Mouse (Mus musculus): ENCODE results near the gene Ift57. TPM values are rescaled to one million over a fixed set of nuclear protein-coding genes. Genes with fewer than 3 reads are reported as not detected.

Gene Ift57
- polyA plus RNA-seq, 1 experiment from 2014 or later = 30.5 TPM

DNA sequence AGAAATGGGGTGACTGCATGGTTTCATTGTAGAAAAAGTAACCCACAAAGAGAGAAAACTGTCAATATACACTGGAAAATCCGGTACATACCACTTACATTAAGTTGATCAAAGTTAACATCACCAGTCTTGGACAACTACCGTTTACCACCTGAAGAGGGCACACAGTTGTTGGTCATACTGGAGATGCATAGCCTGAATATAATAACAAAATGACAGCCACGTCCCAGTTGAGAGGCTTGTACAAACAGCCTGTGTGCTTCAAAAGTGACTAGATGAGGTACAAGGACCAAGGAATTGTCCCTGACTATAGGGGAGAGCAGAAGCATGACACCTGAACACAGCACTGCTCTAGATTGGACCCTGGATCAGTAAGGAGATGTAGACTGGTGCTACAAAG, 67.3 kb downstream of the Ift57 start:
- ATAC-seq (replicated peaks; ENCODE audit: low FRiP score) = no peak
- DNase-seq (ENCODE audit: low spot score) = no peak
- no peaks in the 10 kb centered on the region for H3K4me1 ChIP-seq (replicated peaks; ENCODE audit: control insufficient read depth, insufficient read depth, low read length)
- no peak overlapping the region for H3K4me3 ChIP-seq (ENCODE audit: low read depth, low read length)
- H3K4me2 ChIP-seq (ENCODE audit: low read depth, low read length, severe bottlenecking) = no peak overlapping the region
- no peak overlapping the region for H3K27ac ChIP-seq (ENCODE audit: low read depth, low read length)
- no peaks in the 10 kb centered on the region for H3K27me3 ChIP-seq (ENCODE audit: control insufficient read depth, insufficient read depth, low read length)
- WGBS = 74% methylated on average over 3 of the region's 3 CpGs
- no peaks in the 10 kb centered on the region for H3K9me3 ChIP-seq (ENCODE audit: control insufficient read depth, low read length)
- H3K9ac ChIP-seq (ENCODE audit: low read length) = no peak overlapping the region
- no peaks in the 10 kb centered on the region for H3K36me3 ChIP-seq (ENCODE audit: control insufficient read depth, insufficient read depth, low read length)

- no peak for ATAC-seq (replicated peaks; ENCODE audit: low FRiP score)
- Histone ChIP-seq H3K9ac (ENCODE audit: low read length) (no peak overlapping the region), H3K4me3 (ENCODE audit: low read depth, low read length) (no peak overlapping the region), H3K4me1 (replicated peaks; ENCODE audit: control insufficient read depth, insufficient read depth, low read length) (no peaks in the 10 kb centered on the region), H3K27me3 (ENCODE audit: control insufficient read depth, insufficient read depth, low read length) (no peaks in the 10 kb centered on the region), H3K9me3 (ENCODE audit: control insufficient read depth, low read length) (no peaks in the 10 kb centered on the region), H3K4me2 (ENCODE audit: low read depth, low read length, severe bottlenecking) (no peak overlapping the region), H3K36me3 (ENCODE audit: control insufficient read depth, insufficient read depth, low read length) (no peaks in the 10 kb centered on the region), H3K27ac (ENCODE audit: low read depth, low read length) (no peak overlapping the region)
- no peak for DNase-seq (ENCODE audit: low spot score)
- 86% methylated on average over 4 of the region's 4 CpGs for WGBS
Observed at GRCm38 (mm10) chr16:49768491-49769031, 69.5 kb downstream of the Ift57 start.

- H3K9ac ChIP-seq (ENCODE audit: low read length) = no peak overlapping the region
- DNase-seq (ENCODE audit: low spot score) = no peak
- H3K27me3 ChIP-seq (ENCODE audit: control insufficient read depth, insufficient read depth, low read length) = no peaks in the 10 kb centered on the region
- H3K9me3 ChIP-seq (ENCODE audit: control insufficient read depth, low read length) = no peaks in the 10 kb centered on the region
- 78% methylated on average over 2 of the region's 2 CpGs for whole genome bisulfite sequencing
- H3K36me3 ChIP-seq (ENCODE audit: control insufficient read depth, insufficient read depth, low read length) = no peaks in the 10 kb centered on the region
- no peaks in the 10 kb centered on the region for H3K4me1 ChIP-seq (replicated peaks; ENCODE audit: control insufficient read depth, insufficient read depth, low read length)
- H3K27ac ChIP-seq (ENCODE audit: low read depth, low read length) = no peak overlapping the region
- ATAC-seq (replicated peaks; ENCODE audit: low FRiP score) = no peak
- no peak overlapping the region for H3K4me3 ChIP-seq (ENCODE audit: low read depth, low read length)
- H3K4me2 ChIP-seq (ENCODE audit: low read depth, low read length, severe bottlenecking) = no peak overlapping the region
Observed at GRCm38 (mm10) chr16:49769831-49770261, 70.8 kb downstream of the Ift57 start.

- DNase-seq (ENCODE audit: low spot score) = no peak
- Histone ChIP-seq H3K9ac (ENCODE audit: low read length) (no peak overlapping the region), H3K27me3 (ENCODE audit: control insufficient read depth, insufficient read depth, low read length) (no peaks in the 10 kb centered on the region), H3K4me1 (replicated peaks; ENCODE audit: control insufficient read depth, insufficient read depth, low read length) (no peaks in the 10 kb centered on the region), H3K4me3 (ENCODE audit: low read depth, low read length) (no peak overlapping the region), H3K4me2 (ENCODE audit: low read depth, low read length, severe bottlenecking) (no peak overlapping the region), H3K36me3 (ENCODE audit: control insufficient read depth, insufficient read depth, low read length) (no peaks in the 10 kb centered on the region), H3K27ac (ENCODE audit: low read depth, low read length) (no peak overlapping the region), H3K9me3 (ENCODE audit: control insufficient read depth, low read length) (no peaks in the 10 kb centered on the region)
- 90% methylated on average over 12 of the region's 12 CpGs for WGBS
- ATAC-seq (replicated peaks; ENCODE audit: low FRiP score) = no peak
Observed at GRCm38 (mm10) chr16:49770320-49771189, 71.5 kb downstream of the Ift57 start.

DNA sequence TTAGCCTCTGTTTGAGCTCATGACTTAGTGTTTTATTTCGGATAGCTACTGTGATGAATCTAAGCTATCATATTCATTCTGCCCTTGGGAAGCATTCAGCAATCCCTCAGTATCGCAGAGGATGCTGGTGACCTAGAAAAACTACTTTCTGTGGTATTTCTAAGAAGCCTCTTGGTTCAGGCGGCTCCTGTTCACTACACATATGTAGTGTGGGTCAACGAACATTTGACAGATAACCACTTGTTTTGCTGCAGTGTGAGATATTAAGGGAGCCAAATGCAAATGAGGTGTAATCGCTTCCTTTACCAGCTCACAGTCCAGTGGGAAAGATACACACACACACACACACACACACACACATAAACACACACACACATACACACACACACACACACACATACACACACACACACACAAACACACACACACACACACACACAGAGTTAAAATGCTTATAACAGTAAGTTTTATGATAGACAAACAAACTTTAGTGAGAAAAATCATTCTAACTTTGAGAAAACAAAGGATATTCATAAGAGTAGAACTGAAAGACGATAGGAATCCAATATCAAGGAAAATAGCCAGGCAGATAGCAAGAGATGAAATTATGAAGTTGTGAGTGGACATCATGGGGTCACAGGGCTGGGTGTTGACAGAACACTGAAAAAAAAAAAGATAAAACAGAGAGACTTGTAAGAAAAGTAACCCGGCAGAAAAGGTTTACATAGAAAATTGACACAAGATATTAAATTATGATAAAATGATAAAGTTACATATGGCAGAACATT, 72.8 kb downstream of the Ift57 start:
- Histone ChIP-seq H3K4me1 (replicated peaks; ENCODE audit: control insufficient read depth, insufficient read depth, low read length) (no peaks in the 10 kb centered on the region), H3K27me3 (ENCODE audit: control insufficient read depth, insufficient read depth, low read length) (no peaks in the 10 kb centered on the region), H3K4me3 (ENCODE audit: low read depth, low read length) (no peak overlapping the region), H3K27ac (ENCODE audit: low read depth, low read length) (no peak overlapping the region), H3K9ac (ENCODE audit: low read length) (no peak overlapping the region), H3K36me3 (ENCODE audit: control insufficient read depth, insufficient read depth, low read length) (no peaks in the 10 kb centered on the region), H3K4me2 (ENCODE audit: low read depth, low read length, severe bottlenecking) (no peak overlapping the region), H3K9me3 (ENCODE audit: control insufficient read depth, low read length) (no peaks in the 10 kb centered on the region)
- DNase-seq (ENCODE audit: low spot score) (no peak), ATAC-seq (replicated peaks; ENCODE audit: low FRiP score) (no peak)
- 90% methylated on average over 7 of the region's 7 CpGs for WGBS

- H3K9me3 ChIP-seq (ENCODE audit: control insufficient read depth, low read length) = no peaks in the 10 kb centered on the region
- no peaks in the 10 kb centered on the region for H3K4me1 ChIP-seq (replicated peaks; ENCODE audit: control insufficient read depth, insufficient read depth, low read length)
- no peaks in the 10 kb centered on the region for H3K36me3 ChIP-seq (ENCODE audit: control insufficient read depth, insufficient read depth, low read length)
- ATAC-seq (replicated peaks; ENCODE audit: low FRiP score) (no peak), DNase-seq (ENCODE audit: low spot score) (no peak)
- no peak overlapping the region for H3K27ac ChIP-seq (ENCODE audit: low read depth, low read length)
- no peak overlapping the region for H3K9ac ChIP-seq (ENCODE audit: low read length)
- 76% methylated on average over 1 of the region's 1 CpGs for WGBS
- H3K4me3 ChIP-seq (ENCODE audit: low read depth, low read length) = no peak overlapping the region
- H3K27me3 ChIP-seq (ENCODE audit: control insufficient read depth, insufficient read depth, low read length) = no peaks in the 10 kb centered on the region
- no peak overlapping the region for H3K4me2 ChIP-seq (ENCODE audit: low read depth, low read length, severe bottlenecking)
Observed at GRCm38 (mm10) chr16:49772576-49772975, 73.5 kb downstream of the Ift57 start.

DNA sequence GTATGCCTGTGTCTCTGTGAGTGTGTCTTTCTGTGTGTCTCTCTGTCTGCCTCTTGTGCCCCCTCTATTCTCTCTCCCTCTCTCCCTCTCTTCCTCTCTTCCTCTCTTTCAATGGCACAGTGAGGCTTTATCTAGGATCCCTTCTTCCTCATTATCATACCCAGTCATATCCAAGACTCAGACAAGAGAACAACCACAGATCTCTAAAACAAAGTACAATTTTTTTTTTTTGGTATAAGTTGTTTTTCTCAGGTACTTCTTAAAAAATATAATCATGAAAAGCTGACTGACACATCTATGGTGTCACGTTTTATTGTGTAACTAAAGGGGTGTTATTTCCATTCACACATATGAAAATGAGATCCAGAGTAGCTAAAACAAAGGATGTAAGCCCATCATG, 74.0 kb downstream of the Ift57 start:
- 83% methylated on average over 1 of the region's 1 CpGs for WGBS

DNA sequence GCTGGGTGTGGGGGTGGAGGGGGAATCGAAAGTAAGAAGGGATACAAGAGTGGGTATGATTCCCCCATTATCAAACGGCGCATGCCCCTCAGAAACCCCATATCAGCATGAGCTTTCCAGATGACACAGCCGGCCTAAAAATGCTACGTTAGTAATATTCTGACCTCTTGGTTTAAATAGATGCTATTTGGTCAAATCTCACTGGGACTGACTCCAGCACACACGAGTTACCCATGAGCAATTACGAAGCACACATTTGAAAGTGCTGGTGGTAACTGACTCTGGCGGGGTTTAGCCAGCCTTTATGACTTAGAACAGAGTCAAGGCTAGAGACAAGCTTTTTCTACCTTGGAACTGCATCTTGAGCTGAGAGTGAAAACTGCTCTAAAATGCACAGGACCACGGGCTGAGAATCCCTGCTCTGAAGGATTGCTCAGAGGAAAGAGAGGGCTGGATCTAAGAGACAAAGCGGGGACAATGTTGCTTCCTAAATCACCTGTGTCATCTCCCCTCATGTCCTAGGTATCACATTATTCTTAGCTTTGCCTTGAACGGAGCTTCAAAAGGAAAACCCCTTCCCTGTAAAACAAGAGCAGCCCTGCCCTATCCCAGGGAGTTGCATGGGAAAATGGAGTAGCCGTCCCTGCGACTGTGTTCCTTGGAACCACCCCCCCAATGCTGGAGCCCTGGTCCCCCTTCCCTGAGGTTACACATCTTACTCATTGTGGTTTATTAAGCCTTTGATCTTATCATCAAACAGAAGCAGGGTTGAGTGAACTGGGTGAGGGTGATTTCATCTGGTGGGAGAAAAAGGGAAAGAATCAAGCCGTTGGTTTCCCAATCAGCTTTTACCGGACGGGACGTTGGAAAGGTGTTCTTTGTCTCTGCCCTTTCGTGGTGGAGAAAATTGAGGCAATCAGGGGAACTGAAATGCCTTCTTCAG, 75.3 kb downstream of the Ift57 start:
- Histone ChIP-seq H3K9ac (ENCODE audit: low read length) (no peak overlapping the region), H3K9me3 (ENCODE audit: control insufficient read depth, low read length) (no peaks in the 10 kb centered on the region), H3K36me3 (ENCODE audit: control insufficient read depth, insufficient read depth, low read length) (no peaks in the 10 kb centered on the region), H3K4me2 (ENCODE audit: low read depth, low read length, severe bottlenecking) (no peak overlapping the region), H3K27ac (ENCODE audit: low read depth, low read length) (no peak overlapping the region), H3K4me3 (ENCODE audit: low read depth, low read length) (no peak overlapping the region), H3K27me3 (ENCODE audit: control insufficient read depth, insufficient read depth, low read length) (no peaks in the 10 kb centered on the region), H3K4me1 (replicated peaks; ENCODE audit: control insufficient read depth, insufficient read depth, low read length) (no peaks in the 10 kb centered on the region)
- ATAC-seq (replicated peaks; ENCODE audit: low FRiP score) (no peak), DNase-seq (ENCODE audit: low spot score) (no peak)
- 87% methylated on average over 18 of the region's 18 CpGs for WGBS

More for the DNA sequence above, 74.0 kb downstream of the Ift57 start:
- Histone ChIP-seq H3K4me1 (replicated peaks; ENCODE audit: control insufficient read depth, insufficient read depth, low read length) (no peaks in the 10 kb centered on the region), H3K4me3 (ENCODE audit: low read depth, low read length) (no peak overlapping the region), H3K27ac (ENCODE audit: low read depth, low read length) (no peak overlapping the region), H3K36me3 (ENCODE audit: control insufficient read depth, insufficient read depth, low read length) (no peaks in the 10 kb centered on the region), H3K9me3 (ENCODE audit: control insufficient read depth, low read length) (no peaks in the 10 kb centered on the region), H3K9ac (ENCODE audit: low read length) (no peak overlapping the region), H3K4me2 (ENCODE audit: low read depth, low read length, severe bottlenecking) (no peak overlapping the region), H3K27me3 (ENCODE audit: control insufficient read depth, insufficient read depth, low read length) (no peaks in the 10 kb centered on the region)
- DNase-seq (ENCODE audit: low spot score) (no peak), ATAC-seq (replicated peaks; ENCODE audit: low FRiP score) (no peak)

Measured in forebrain, embryonic 11.5 days (tissue).